Mouse (Mus musculus): Measurements from ENCODE around the gene Terf2ip. TPM values are rescaled to one million over a fixed set of nuclear protein-coding genes. Genes with fewer than 3 reads are reported as not detected.

Gene Terf2ip
- polyA plus RNA-seq (2015; fragmentation: Nextera tagmentation; extraction: Ambion mirVana): 5.1 and 5.4 TPM in 2 replicates

DNA sequence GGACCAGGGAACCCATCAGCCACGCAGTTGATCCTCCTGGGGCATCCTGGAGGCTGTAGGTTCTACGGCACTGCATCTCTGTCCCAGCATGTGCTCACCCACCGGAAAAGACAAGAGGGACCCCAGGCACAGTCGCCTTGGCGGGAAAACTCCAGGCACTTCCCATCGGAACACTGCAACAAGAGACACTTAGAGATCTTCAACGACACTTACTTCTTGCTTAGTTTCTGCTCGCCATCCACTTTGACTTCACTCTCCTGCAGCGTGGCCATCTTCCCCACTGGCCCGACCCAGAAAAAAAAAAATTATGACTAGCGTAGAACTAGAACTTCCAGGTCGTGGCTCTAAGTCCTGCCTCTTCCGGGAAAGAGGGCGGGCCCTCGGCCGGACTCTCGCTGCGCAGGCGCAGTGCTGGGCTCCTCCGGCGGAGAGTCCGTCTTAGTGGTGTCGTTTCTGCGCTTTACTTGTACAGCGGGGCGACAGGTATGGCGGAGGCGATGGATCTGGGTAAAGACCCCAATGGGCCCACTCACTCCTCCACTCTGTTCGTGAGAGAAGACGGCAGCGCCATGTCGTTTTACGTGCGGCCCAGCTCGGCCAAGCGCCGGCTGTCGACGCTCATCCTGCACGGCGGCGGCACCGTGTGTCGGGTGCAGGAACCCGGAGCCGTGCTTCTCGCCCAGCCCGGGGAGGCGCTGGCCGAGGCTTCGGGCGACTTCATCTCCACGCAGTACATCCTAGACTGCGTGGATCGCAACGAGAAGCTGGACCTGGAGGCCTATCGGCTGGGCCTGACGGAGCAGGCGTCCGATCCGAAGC is at the start of gene Terf2ip, which contains the start of gene Kars:
Gene Terf2ip, plus strand, starts transcription at position 402 of the 819 bp plus-strand sequence.
Gene Kars, minus strand, starts transcription at position 327 of the 819 bp plus-strand sequence.
- H3K9ac ChIP-seq (replicated peaks): peak within 1 kb of the TSS; percentile 91
- H3K4me2 ChIP-seq (ENCODE audit: low read depth, low read length): peak within 1 kb of the TSS; percentile 98
- no peaks in the 10 kb centered on the region for H3K9me3 ChIP-seq (ENCODE audit: low read length)
- peaks cover 15% of the 10 kb centered on the region for H3K4me1 ChIP-seq (ENCODE audit: insufficient read depth)
- H3K27ac ChIP-seq (ENCODE audit: low read depth): peak within 1 kb of the TSS; percentile 85
- peaks cover 6% of the 10 kb centered on the region for H3K36me3 ChIP-seq (replicated peaks; ENCODE audit: insufficient read depth, low read length)
- no peaks in the 10 kb centered on the region for H3K27me3 ChIP-seq (ENCODE audit: insufficient read depth, low read length)
- WGBS (ENCODE audit: insufficient replicate concordance): under 1% methylated on average over 61 of the region's 61 CpGs
- DNase-seq (peak; percentile 95), ATAC-seq (peak; percentile 92)
- peak within 1 kb of the TSS; percentile 96 for H3K4me3 ChIP-seq (ENCODE audit: low read depth, low read length)
- no peak for TF ChIP-seq EP300 (IDR thresholded peaks at IDR 0.05; ENCODE audit: low read depth)
- no peak for TF ChIP-seq CTCF (IDR thresholded peaks at IDR 0.05; ENCODE audit: low read depth)

DNA sequence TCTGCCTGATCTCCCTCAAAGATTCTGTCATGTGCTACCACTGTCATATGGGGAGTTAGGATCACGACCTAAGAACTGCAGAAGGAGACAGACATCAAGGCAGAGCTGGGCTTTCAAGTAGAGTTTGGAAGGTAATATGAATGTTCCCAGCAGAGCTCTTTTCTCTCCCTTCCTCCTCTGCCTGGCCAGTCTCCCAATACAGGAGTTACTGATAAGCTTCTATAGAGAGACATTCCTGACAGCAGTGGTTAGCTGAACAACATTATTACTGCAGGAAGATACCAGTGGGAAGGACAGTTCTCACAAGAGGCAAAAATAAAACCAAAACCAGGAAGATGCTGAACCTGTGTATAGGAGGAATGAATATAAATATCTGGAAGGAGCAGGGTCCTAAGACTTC is 48.6 kb upstream of the Terf2ip start:
- WGBS (ENCODE audit: insufficient replicate concordance): 87% methylated on average over 1 of the region's 1 CpGs
- ATAC-seq: no peak
- no peak overlapping the region for H3K27ac ChIP-seq (ENCODE audit: low read depth)
- H3K36me3 ChIP-seq (replicated peaks; ENCODE audit: insufficient read depth, low read length): no peaks in the 10 kb centered on the region
- no peaks in the 10 kb centered on the region for H3K9me3 ChIP-seq (ENCODE audit: low read length)
- no peak overlapping the region for H3K9ac ChIP-seq (replicated peaks)
- DNase-seq: no peak
- no peaks in the 10 kb centered on the region for H3K27me3 ChIP-seq (ENCODE audit: insufficient read depth, low read length)
- H3K4me2 ChIP-seq (ENCODE audit: low read depth, low read length): no peak overlapping the region
- no peaks in the 10 kb centered on the region for H3K4me1 ChIP-seq (ENCODE audit: insufficient read depth)
- no peak overlapping the region for H3K4me3 ChIP-seq (ENCODE audit: low read depth, low read length)
- TF ChIP-seq EP300 (IDR thresholded peaks at IDR 0.05; ENCODE audit: low read depth): no peak
- no peak for TF ChIP-seq CTCF (IDR thresholded peaks at IDR 0.05; ENCODE audit: low read depth)

DNA sequence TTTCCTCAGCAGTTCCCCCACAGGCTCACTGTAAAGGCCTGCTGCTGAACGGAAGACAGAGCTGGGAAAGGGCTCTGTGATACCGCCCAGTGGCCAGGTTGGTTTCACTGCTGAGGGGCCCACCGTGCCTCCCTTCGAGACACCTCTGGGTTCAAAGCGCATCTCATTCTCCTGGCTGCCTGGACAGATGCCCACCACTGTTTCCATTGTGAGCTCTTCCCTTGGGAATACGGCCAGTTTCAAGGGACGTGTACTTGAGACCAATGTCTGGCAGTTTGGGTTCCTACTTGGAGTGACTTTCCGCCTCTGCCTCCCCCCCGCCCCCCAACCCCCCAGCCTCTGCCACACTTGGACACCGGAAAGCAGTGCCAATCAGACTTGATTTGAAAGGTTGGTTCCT is 48.1 kb upstream of the Terf2ip start:
- Histone ChIP-seq H3K27ac (ENCODE audit: low read depth) (no peak overlapping the region), H3K36me3 (replicated peaks; ENCODE audit: insufficient read depth, low read length) (no peaks in the 10 kb centered on the region), H3K4me2 (ENCODE audit: low read depth, low read length) (no peak overlapping the region), H3K4me1 (ENCODE audit: insufficient read depth) (no peaks in the 10 kb centered on the region), H3K4me3 (ENCODE audit: low read depth, low read length) (no peak overlapping the region), H3K9me3 (ENCODE audit: low read length) (no peaks in the 10 kb centered on the region), H3K27me3 (ENCODE audit: insufficient read depth, low read length) (no peaks in the 10 kb centered on the region), H3K9ac (replicated peaks) (no peak overlapping the region)
- TF ChIP-seq CTCF (IDR thresholded peaks at IDR 0.05; ENCODE audit: low read depth) (no peak), EP300 (IDR thresholded peaks at IDR 0.05; ENCODE audit: low read depth) (no peak)
- 82% methylated on average over 10 of the region's 10 CpGs for WGBS (ENCODE audit: insufficient replicate concordance)
- DNase-seq (no peak), ATAC-seq (no peak)

DNA sequence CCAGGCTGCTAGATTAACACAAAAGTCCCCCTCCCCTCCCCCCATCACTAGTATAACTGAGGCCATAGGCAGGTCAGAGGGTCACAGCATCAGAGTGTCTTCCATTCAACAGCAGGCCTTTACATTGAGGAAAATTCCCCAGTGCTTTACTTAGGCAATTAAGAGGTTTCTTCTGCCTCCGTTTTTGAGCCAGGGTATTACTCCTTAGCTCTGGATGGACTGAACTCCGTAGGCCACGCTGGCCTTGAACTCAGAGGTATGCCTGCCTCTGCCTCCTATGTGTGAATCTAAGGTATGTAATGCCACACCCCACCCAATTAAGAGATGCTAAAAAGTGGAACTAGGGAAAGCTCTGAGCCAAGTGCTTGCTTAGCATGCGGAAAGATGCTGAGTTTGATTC is 47.7 kb upstream of the Terf2ip start:
- no peaks in the 10 kb centered on the region for H3K36me3 ChIP-seq (replicated peaks; ENCODE audit: insufficient read depth, low read length)
- H3K9ac ChIP-seq (replicated peaks): no peak overlapping the region
- no peak for ATAC-seq
- 93% methylated on average over 4 of the region's 4 CpGs for WGBS (ENCODE audit: insufficient replicate concordance)
- H3K9me3 ChIP-seq (ENCODE audit: low read length): no peaks in the 10 kb centered on the region
- H3K4me3 ChIP-seq (ENCODE audit: low read depth, low read length): no peak overlapping the region
- H3K27ac ChIP-seq (ENCODE audit: low read depth): no peak overlapping the region
- no peaks in the 10 kb centered on the region for H3K4me1 ChIP-seq (ENCODE audit: insufficient read depth)
- H3K27me3 ChIP-seq (ENCODE audit: insufficient read depth, low read length): no peaks in the 10 kb centered on the region
- H3K4me2 ChIP-seq (ENCODE audit: low read depth, low read length): no peak overlapping the region
- TF ChIP-seq CTCF (IDR thresholded peaks at IDR 0.05; ENCODE audit: low read depth) (no peak), EP300 (IDR thresholded peaks at IDR 0.05; ENCODE audit: low read depth) (no peak)
- DNase-seq: no peak

DNA sequence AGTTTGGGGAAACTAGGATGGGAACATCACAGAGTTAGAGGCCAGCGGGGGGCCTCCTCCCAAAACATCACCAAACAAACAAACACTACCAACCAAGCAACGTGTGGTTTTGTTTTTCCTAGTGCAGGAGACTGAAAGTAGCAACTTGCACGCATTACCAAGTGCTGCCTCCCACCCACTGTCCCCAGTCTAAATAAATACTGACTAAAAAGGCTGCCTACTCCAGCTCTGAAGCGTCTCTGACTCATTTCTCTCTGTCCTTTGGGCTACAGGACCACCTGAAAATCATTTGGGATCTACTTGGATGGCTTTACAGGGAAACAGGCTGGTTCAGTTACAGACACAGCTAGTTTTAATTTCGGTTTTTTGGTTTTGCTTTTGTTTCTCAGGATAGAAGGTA is 46.8 kb upstream of the Terf2ip start:
- Histone ChIP-seq H3K36me3 (replicated peaks; ENCODE audit: insufficient read depth, low read length) (no peaks in the 10 kb centered on the region), H3K4me1 (ENCODE audit: insufficient read depth) (no peaks in the 10 kb centered on the region), H3K4me2 (ENCODE audit: low read depth, low read length) (no peak overlapping the region), H3K9ac (replicated peaks) (no peak overlapping the region), H3K27ac (ENCODE audit: low read depth) (no peak overlapping the region), H3K4me3 (ENCODE audit: low read depth, low read length) (no peak overlapping the region), H3K9me3 (ENCODE audit: low read length) (no peaks in the 10 kb centered on the region), H3K27me3 (ENCODE audit: insufficient read depth, low read length) (no peaks in the 10 kb centered on the region)
- TF ChIP-seq CTCF (IDR thresholded peaks at IDR 0.05; ENCODE audit: low read depth) (no peak), EP300 (IDR thresholded peaks at IDR 0.05; ENCODE audit: low read depth) (no peak)
- WGBS (ENCODE audit: insufficient replicate concordance): 64% methylated on average over 5 of the region's 5 CpGs
- DNase-seq: no peak
- no peak for ATAC-seq

DNA sequence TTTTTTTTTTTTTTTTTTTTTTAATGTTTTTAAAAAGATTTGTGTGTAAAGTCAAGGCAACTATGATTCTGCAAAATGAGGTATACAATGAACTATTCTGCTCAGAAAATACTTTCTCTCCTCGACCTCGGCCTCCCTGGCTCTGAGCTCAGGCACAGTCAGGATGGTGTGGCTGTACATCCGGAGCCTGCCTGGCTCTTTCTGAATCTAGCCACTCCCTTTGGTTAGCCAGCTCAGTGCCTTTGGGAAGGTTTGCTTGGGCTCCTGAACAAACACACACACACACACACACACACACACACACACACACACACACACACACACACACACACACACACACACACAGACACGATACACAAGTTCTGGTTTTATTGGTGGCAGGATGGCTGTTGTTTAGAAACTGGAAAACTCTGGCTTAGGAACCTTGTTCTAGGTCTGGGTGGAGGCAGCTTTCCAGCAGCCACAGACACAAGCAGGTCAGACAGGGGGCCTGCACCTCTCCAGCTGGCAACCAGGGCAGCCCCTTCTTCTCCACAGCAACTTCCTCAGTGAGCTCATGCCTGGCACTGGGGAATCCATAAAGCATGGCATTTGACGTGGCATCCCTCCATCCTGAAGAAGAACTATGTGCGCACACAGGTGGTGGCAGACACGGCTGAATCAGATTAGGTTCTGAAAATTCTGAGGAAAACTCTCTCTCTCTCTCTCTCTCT is 46.2 kb upstream of the Terf2ip start:
- WGBS (ENCODE audit: insufficient replicate concordance): 71% methylated on average over 7 of the region's 7 CpGs
- no peaks in the 10 kb centered on the region for H3K4me1 ChIP-seq (ENCODE audit: insufficient read depth)
- no peaks in the 10 kb centered on the region for H3K9me3 ChIP-seq (ENCODE audit: low read length)
- no peak for TF ChIP-seq CTCF (IDR thresholded peaks at IDR 0.05; ENCODE audit: low read depth)
- TF ChIP-seq EP300 (IDR thresholded peaks at IDR 0.05; ENCODE audit: low read depth): no peak
- DNase-seq: no peak
- no peak for ATAC-seq
- no peaks in the 10 kb centered on the region for H3K27me3 ChIP-seq (ENCODE audit: insufficient read depth, low read length)
- H3K9ac ChIP-seq (replicated peaks): no peak overlapping the region
- H3K4me2 ChIP-seq (ENCODE audit: low read depth, low read length): no peak overlapping the region
- no peak overlapping the region for H3K27ac ChIP-seq (ENCODE audit: low read depth)
- H3K36me3 ChIP-seq (replicated peaks; ENCODE audit: insufficient read depth, low read length): no peaks in the 10 kb centered on the region
- H3K4me3 ChIP-seq (ENCODE audit: low read depth, low read length): no peak overlapping the region
